7 mouse cellular contexts compared by ENCODE assay signal in the genomic region with DNA sequence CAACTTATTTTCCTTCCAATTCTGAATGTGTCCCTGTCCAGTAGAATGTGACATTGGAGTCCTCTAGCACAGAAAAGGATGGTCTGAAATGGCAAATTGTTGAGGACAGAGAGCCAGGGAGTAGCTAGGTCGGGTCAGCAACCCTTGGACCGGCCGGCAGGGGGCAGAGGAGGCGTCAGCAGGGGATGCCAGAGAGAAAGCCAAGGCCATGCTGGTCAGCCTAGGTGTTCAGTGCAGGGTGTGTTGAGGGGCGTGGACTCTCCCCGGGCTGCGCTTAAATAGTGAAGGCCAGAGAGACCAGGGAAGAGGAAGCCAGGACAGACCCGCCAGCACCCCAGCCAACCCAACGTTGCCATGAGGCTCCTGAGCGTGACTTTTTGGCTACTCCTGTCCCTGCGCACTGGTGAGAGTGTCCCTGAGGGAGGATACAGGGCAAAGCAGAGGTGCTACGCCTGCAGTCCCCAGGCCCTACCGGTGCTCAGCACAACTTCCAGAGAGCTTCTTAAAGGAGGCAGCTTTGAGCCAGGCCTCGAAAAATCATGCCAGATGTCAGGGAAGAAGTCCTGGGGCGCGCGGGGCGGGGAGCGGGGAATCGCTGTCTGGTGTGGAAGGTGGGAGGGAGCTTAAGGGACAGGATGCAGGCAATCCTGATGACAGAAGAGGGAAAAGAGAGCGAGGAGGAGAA. TPM values are rescaled to one million over a fixed set of nuclear protein-coding genes. Genes with fewer than 3 reads are reported as not detected.
DNase-seq lines count a peak whose midpoint lies in the region; ATAC-seq and TF ChIP-seq lines count a peak whose summit lies in the region.

TSS of gene Meltf (plus strand) at position 238 of the 685 bp plus-strand sequence.

- 34% methylated on average over 21 of the region's 21 CpGs for WGBS in embryonic facial prominence, embryonic 11.5 days
- WGBS in heart, embryonic 16.5 days: 32% methylated on average over 21 of the region's 21 CpGs
- 33% methylated on average over 21 of the region's 21 CpGs for WGBS in midbrain, embryonic 10.5 days

- no peak for TF ChIP-seq POLR2A in ES-Bruce4 (IDR thresholded peaks at IDR 0.05; ENCODE audit: insufficient read depth, low read length)

- no peak within 1 kb of the TSS for H3K27ac ChIP-seq in ES-Bruce4 (ENCODE audit: insufficient read depth, low read length)
- no peak within 1 kb of the TSS for H3K27ac ChIP-seq in embryonic facial prominence, embryonic 11.5 days (replicated peaks; ENCODE audit: low read depth, low read length)
- no peak within 1 kb of the TSS for H3K27ac ChIP-seq in heart, embryonic 16.5 days (ENCODE audit: low read length)
- no peak within 1 kb of the TSS for H3K27ac ChIP-seq in midbrain, embryonic 10.5 days (replicated peaks)

- peak; percentile 90 for DNase-seq in adrenal gland, postnatal 14 days
- peak; percentile 75 for DNase-seq in embryonic facial prominence, embryonic 11.5 days (ENCODE audit: low spot score)
- DNase-seq in kidney, postnatal 36 days: peak; percentile 72 to 91
- DNase-seq in midbrain, embryonic 10.5 days (ENCODE audit: low spot score): peak; percentile 76
- DNase-seq in spleen, postnatal 36 days (ENCODE audit: low spot score in 2 of 2): peak; percentile 23 to 34

- peaks cover 2% of the 10 kb centered on the region for H3K4me1 ChIP-seq in ES-Bruce4 (ENCODE audit: control insufficient read depth, insufficient read depth, low read length)
- no peaks in the 10 kb centered on the region for H3K4me1 ChIP-seq in embryonic facial prominence, embryonic 11.5 days (ENCODE audit: control insufficient read depth, insufficient read depth, low read length)
- H3K4me1 ChIP-seq in heart, embryonic 16.5 days (ENCODE audit: control insufficient read depth, insufficient read depth, low read length): peaks cover 11% of the 10 kb centered on the region; the same call in 1 of the 2 replicates
- peaks cover 27% of the 10 kb centered on the region for H3K4me1 ChIP-seq in midbrain, embryonic 10.5 days

- no peak for TF ChIP-seq EP300 in ES-Bruce4 (IDR thresholded peaks at IDR 0.05; ENCODE audit: insufficient read depth, low read depth, low read length)

- no peaks in the 10 kb centered on the region for H3K9me3 ChIP-seq in ES-Bruce4 (replicated peaks; ENCODE audit: control insufficient read depth, insufficient read depth, low read length, poor library complexity, severe bottlenecking)
- no peaks in the 10 kb centered on the region for H3K9me3 ChIP-seq in embryonic facial prominence, embryonic 11.5 days (replicated peaks; ENCODE audit: control insufficient read depth, low read length)
- no peaks in the 10 kb centered on the region for H3K9me3 ChIP-seq in heart, embryonic 16.5 days (replicated peaks; ENCODE audit: control insufficient read depth, low read length)
- H3K9me3 ChIP-seq in midbrain, embryonic 10.5 days (replicated peaks): no peaks in the 10 kb centered on the region

- 0 out of 2 replicates have a peak within 1 kb of the TSS, but pooled peaks have one; percentile 13 for H3K9ac ChIP-seq in ES-Bruce4 (ENCODE audit: low read depth, poor library complexity, severe bottlenecking)
- peak within 1 kb of the TSS; percentile 14; the same call in 1 of the 2 replicates for H3K9ac ChIP-seq in embryonic facial prominence, embryonic 11.5 days (replicated peaks; ENCODE audit: low read length)
- H3K9ac ChIP-seq in heart, embryonic 16.5 days (ENCODE audit: low read length): no peak within 1 kb of the TSS

- TF ChIP-seq CTCF in ES-Bruce4 (IDR thresholded peaks at IDR 0.05; ENCODE audit: low read depth, low read length): peak; percentile 93

- ATAC-seq in embryonic facial prominence, embryonic 11.5 days (replicated peaks; ENCODE audit: insufficient number of reproducible peaks, low FRiP score, low TSS enrichment, low read depth): peak; percentile 55
- ATAC-seq in heart, embryonic 16.5 days (replicated peaks; ENCODE audit: extremely low read depth, insufficient read depth, low FRiP score): peak; percentile 59; the same call in 1 of the 2 replicates

- H3K36me3 ChIP-seq in ES-Bruce4 (ENCODE audit: control insufficient read depth, insufficient read depth, low read length, poor library complexity, severe bottlenecking): no peaks in the 10 kb centered on the region
- no peaks in the 10 kb centered on the region for H3K36me3 ChIP-seq in embryonic facial prominence, embryonic 11.5 days (replicated peaks; ENCODE audit: control insufficient read depth, insufficient read depth, low read depth, low read length)
- H3K36me3 ChIP-seq in heart, embryonic 16.5 days (ENCODE audit: control insufficient read depth, insufficient read depth): peaks cover 7% of the 10 kb centered on the region; the same call in 1 of the 2 replicates
- H3K36me3 ChIP-seq in midbrain, embryonic 10.5 days: peaks cover 12% of the 10 kb centered on the region

- H3K27me3 ChIP-seq in ES-Bruce4 (ENCODE audit: control insufficient read depth, insufficient read depth, low read length, poor library complexity, severe bottlenecking): no peaks in the 10 kb centered on the region
- no peaks in the 10 kb centered on the region for H3K27me3 ChIP-seq in embryonic facial prominence, embryonic 11.5 days (ENCODE audit: control insufficient read depth, insufficient read depth, low read length)
- no peaks in the 10 kb centered on the region for H3K27me3 ChIP-seq in heart, embryonic 16.5 days (ENCODE audit: control insufficient read depth, insufficient read depth, low read length)
- peaks cover 27% of the 10 kb centered on the region for H3K27me3 ChIP-seq in midbrain, embryonic 10.5 days (ENCODE audit: low read depth, poor library complexity, severe bottlenecking)

- 0 out of 2 replicates have a peak within 1 kb of the TSS, but pooled peaks have one; percentile 5 for H3K4me2 ChIP-seq in embryonic facial prominence, embryonic 11.5 days (ENCODE audit: low read depth, low read length)
- peak within 1 kb of the TSS; percentile 42 for H3K4me2 ChIP-seq in heart, embryonic 16.5 days (ENCODE audit: low read depth, low read length)

- peak within 1 kb of the TSS; percentile 29 for H3K4me3 ChIP-seq in ES-Bruce4 (ENCODE audit: low read depth, low read length)
- no peak within 1 kb of the TSS for H3K4me3 ChIP-seq in embryonic facial prominence, embryonic 11.5 days (ENCODE audit: low read depth, low read length)
- no peak within 1 kb of the TSS for H3K4me3 ChIP-seq in heart, embryonic 16.5 days (ENCODE audit: low read length)
- H3K4me3 ChIP-seq in midbrain, embryonic 10.5 days: peak within 1 kb of the TSS; percentile 14; the same call in 1 of the 2 replicates

RNA-seq across cellular contexts. Expression of gene Meltf, which starts in this region (rescaled TPM):
- polyA plus RNA-seq in ES-Bruce4 (2011; ENCODE audit: insufficient read depth, insufficient read length, low read depth, missing spikeins): not detected in 2 replicates
- 0.08 TPM in 1 of 2 replicates, not detected in the other for total RNA-seq in adrenal gland, postnatal 14 days (2021)
- 0.07 TPM in 1 of 2 replicates, not detected in the other for polyA plus RNA-seq in embryonic facial prominence, embryonic 11.5 days (2014; fragmentation: Nextera tagmentation; extraction: Ambion mirVana)
- 0.05 and 0.16 TPM in 2 replicates for polyA plus RNA-seq in heart, embryonic 16.5 days (2015; fragmentation: Nextera tagmentation; extraction: Ambion mirVana)
- polyA plus RNA-seq in midbrain, embryonic 10.5 days (2016; fragmentation: Nextera tagmentation; extraction: Ambion mirVana): 0.10 TPM in 1 of 2 replicates, not detected in the other

Comparison
In these comparisons a context has a peak if more than half of its experiments do, and no peak if none do; other contexts are left out.
1. Peak in DNase-seq in adrenal gland, postnatal 14 days; RNA of the gene not detected or under 1 TPM.
2. Peak in DNase-seq, ATAC-seq, H3K9ac ChIP-seq and H3K4me2 ChIP-seq in embryonic facial prominence, embryonic 11.5 days; RNA of the gene not detected or under 1 TPM.
3. Peak in ATAC-seq and H3K4me2 ChIP-seq in heart, embryonic 16.5 days; RNA of the gene not detected or under 1 TPM.
4. Peak in DNase-seq and H3K4me3 ChIP-seq in midbrain, embryonic 10.5 days; RNA of the gene not detected or under 1 TPM.
5. DNase-seq: peak in every context shown above with its lines; median percentile 90 in adrenal gland, postnatal 14 days; 82 in kidney, postnatal 36 days; 76 in midbrain, embryonic 10.5 days; 75 in embryonic facial prominence, embryonic 11.5 days; 28 in spleen, postnatal 36 days.